Mouse (Mus musculus) lung, embryonic 15.5 days (tissue): Measurements from ENCODE around the gene Cdc42se2. TPM values are rescaled to one million over a fixed set of nuclear protein-coding genes. Genes with fewer than 3 reads are reported as not detected.

ENCODE experiments used
- ATAC-seq: fragments of 200-750 bp; cut with Nextera tagmentation; 2 replicates; pipeline ENCODE4 v1.8.0; 2017; ENCODE audit warnings: moderate number of reproducible peaks, borderline replicate concordance; ENCODE audit not compliant: low FRiP score, low TSS enrichment; ENCODE audit errors: extremely low read depth
- H3K27ac ChIP-seq: fragments of 300-500 bp; sonication (generic); 2 replicates; pipeline ENCODE4 v1.5.1; 2015; ENCODE audit warnings: moderate library complexity, mild to moderate bottlenecking, inconsistent platforms
- H3K27me3 ChIP-seq: fragments of 300-500 bp; sonication (generic); 2 replicates; pipeline ENCODE4 v1.6.1; 2015; ENCODE audit warnings: inconsistent platforms
- H3K36me3 ChIP-seq: fragments of 300-500 bp; sonication (generic); 2 replicates; pipeline ENCODE4 v1.6.1; 2015; ENCODE audit warnings: inconsistent platforms
- H3K4me1 ChIP-seq: fragments of 300-500 bp; sonication (generic); 2 replicates; pipeline ENCODE4 v1.6.1; 2015; ENCODE audit warnings: inconsistent platforms
- H3K4me2 ChIP-seq: fragments of 300-500 bp; sonication (generic); 2 replicates; pipeline ENCODE4 v1.6.1; 2015; ENCODE audit warnings: inconsistent platforms, mild to moderate bottlenecking, moderate library complexity
- H3K4me3 ChIP-seq: fragments of 300-500 bp; sonication (generic); 2 replicates; pipeline ENCODE4 v1.5.1; 2015; ENCODE audit warnings: mild to moderate bottlenecking, inconsistent platforms
- H3K9ac ChIP-seq: fragments of 300-500 bp; sonication (generic); 2 replicates; pipeline ENCODE4 v1.6.1; 2015; ENCODE audit warnings: inconsistent platforms
- H3K9me3 ChIP-seq: fragments of 300-500 bp; sonication (generic); 2 replicates; pipeline ENCODE4 v1.6.1; 2016; ENCODE audit warnings: inconsistent platforms
- WGBS: fragments of 180-500 bp; shearing (Covaris S2); methylation state at CpG from one replicate; pipeline ENCODE4 v1.1.7; 2015; 5-methylcytosine and 5-hydroxymethylcytosine counted together
- polyA plus RNA-seq: library from polyadenylated mRNA; unstranded; fragments of >200 nt; fragmentation: Nextera tagmentation; extraction: Ambion mirVana; gene quantifications from 2 replicates; pipeline ENCODE4 v1.2.1, GENCODE M21; 2015

Cdc42se2 gene
- polyA plus RNA-seq, 1 experiment from 2014 or later, result 74.8 TPM

DNA sequence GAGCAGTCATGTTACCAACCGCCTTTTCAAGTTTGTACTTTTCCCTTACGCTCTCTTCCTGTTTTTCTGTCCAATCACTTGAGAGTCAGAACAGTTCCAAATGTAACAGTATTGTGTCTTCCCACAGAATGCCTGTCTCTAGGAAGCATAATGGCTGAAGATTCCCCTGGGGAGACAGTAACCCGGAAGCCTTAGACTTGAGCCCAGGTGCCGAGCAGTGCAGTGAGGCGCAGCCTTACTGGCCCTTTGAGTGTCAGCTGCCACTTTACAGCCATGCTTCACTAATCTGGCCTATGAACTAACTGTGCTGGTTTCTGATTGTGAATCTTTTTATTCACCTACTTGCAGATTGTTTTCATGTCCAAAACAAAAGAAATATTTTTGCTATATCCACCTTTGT lies 89.9 kb downstream of the Cdc42se2 start:
- H3K9ac ChIP-seq, result no peak overlapping the region
- no peaks in the 10 kb centered on the region for H3K9me3 ChIP-seq
- no peak overlapping the region for H3K4me2 ChIP-seq
- no peaks in the 10 kb centered on the region for H3K27me3 ChIP-seq
- no peak overlapping the region for H3K27ac ChIP-seq
- no peak overlapping the region for H3K4me3 ChIP-seq
- 89% methylated on average over 5 of the region's 5 CpGs for WGBS
- no peak for ATAC-seq
- H3K36me3 ChIP-seq, result peaks cover 29% of the 10 kb centered on the region
- no peaks in the 10 kb centered on the region for H3K4me1 ChIP-seq

DNA sequence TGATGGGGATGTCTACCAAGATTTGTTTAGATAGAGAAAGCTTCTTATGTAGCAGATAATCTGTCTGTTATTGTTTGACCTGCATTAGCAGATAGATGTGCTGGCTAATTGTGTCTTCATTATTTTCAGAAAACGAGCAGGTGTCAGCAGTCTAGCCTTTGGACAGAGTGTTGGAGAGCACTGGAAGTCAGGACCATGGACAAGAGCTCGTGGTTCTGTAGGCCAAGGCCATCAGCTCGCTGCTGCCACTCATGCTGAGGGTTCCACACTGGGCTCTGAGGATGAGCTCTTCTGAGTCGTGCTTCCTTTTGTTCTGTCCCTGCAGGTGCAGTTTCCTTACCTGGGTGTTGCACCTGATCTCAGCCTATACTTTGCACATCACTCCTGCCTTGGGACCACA lies 91.5 kb downstream of the Cdc42se2 start:
- no peak overlapping the region for H3K9ac ChIP-seq
- H3K4me2 ChIP-seq, result no peak overlapping the region
- no peaks in the 10 kb centered on the region for H3K27me3 ChIP-seq
- no peak overlapping the region for H3K4me3 ChIP-seq
- H3K36me3 ChIP-seq, result peaks cover 39% of the 10 kb centered on the region
- H3K27ac ChIP-seq, result no peak overlapping the region
- H3K4me1 ChIP-seq, result no peaks in the 10 kb centered on the region
- no peaks in the 10 kb centered on the region for H3K9me3 ChIP-seq
- ATAC-seq, result no peak
- WGBS, result 58% methylated on average over 4 of the region's 4 CpGs

DNA sequence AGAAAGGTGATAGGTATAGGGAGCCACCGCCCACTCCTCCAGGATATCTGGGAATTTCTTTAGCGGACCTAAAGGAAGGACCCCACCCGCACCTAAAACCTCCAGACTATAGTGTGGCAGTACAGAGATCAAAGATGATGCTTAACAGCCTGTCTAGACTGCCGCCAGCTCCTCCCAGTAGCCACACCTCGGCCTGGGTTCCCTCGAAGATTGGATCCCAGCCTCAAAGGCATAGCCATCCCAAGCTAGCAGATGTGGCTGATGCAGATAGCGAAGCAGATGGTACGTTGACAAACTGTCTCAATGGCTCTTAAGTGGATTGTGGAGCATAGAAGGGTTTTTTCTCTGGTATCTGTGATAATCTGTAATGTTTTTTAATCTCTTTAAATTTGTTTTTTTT lies 93.2 kb downstream of the Cdc42se2 start:
- Histone ChIP-seq H3K4me2 (no peak overlapping the region), H3K36me3 (peaks cover 39% of the 10 kb centered on the region), H3K9ac (no peak overlapping the region), H3K4me1 (no peaks in the 10 kb centered on the region), H3K27me3 (no peaks in the 10 kb centered on the region), H3K27ac (no peak overlapping the region), H3K9me3 (no peaks in the 10 kb centered on the region), H3K4me3 (no peak overlapping the region)
- ATAC-seq, result no peak
- 76% methylated on average over 8 of the region's 8 CpGs for WGBS

DNA sequence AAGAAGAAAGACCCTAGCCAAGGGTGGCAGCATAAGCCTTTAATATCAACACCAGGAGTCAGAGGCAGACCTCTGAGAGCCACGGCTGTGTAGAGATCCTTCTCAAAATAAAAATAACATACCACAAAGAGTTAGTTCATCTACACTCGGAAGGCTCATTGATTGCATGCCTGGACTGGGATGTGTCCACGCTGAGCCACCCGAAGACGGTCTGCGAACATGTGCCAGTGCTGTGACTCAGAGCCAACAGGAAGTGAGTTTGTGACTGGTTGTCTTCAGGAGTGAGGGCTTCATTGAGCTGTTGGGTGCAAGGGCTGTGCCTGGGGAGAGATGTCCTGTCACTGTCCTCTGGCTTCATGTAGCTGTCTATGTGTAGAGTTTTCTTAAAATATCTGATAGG lies 93.8 kb downstream of the Cdc42se2 start:
- 85% methylated on average over 6 of the region's 6 CpGs for WGBS
- H3K36me3 ChIP-seq, result peaks cover 39% of the 10 kb centered on the region
- ATAC-seq, result no peak
- no peak overlapping the region for H3K4me2 ChIP-seq
- H3K9me3 ChIP-seq, result no peaks in the 10 kb centered on the region
- H3K27me3 ChIP-seq, result no peaks in the 10 kb centered on the region
- H3K27ac ChIP-seq, result no peak overlapping the region
- H3K4me1 ChIP-seq, result no peaks in the 10 kb centered on the region
- H3K4me3 ChIP-seq, result no peak overlapping the region
- no peak overlapping the region for H3K9ac ChIP-seq

DNA sequence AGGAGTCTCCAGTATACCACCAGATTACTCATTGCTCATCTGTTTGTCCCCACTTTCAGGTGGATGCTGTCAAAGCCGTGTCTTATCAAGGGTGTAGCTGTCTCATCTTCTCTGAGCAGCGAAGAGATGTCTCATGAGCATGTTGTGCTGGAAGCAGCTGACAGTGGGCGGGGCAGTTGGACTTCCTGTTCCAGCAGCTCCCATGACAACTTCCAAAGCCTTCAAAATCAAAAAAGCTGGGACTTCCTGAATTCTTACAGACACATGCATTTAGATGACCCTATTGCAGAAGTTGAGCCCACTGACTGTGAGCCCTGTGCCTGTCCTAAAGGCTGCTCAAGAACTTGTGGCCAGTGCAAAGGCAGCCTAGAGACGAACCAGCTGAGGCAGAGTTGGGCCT lies 96.3 kb downstream of the Cdc42se2 start:
- H3K4me1 ChIP-seq, result no peaks in the 10 kb centered on the region
- H3K9me3 ChIP-seq, result no peaks in the 10 kb centered on the region
- no peaks in the 10 kb centered on the region for H3K27me3 ChIP-seq
- ATAC-seq, result no peak
- H3K4me2 ChIP-seq, result no peak overlapping the region
- no peak overlapping the region for H3K9ac ChIP-seq
- 72% methylated on average over 4 of the region's 4 CpGs for WGBS
- peaks cover 28% of the 10 kb centered on the region for H3K36me3 ChIP-seq
- H3K27ac ChIP-seq, result no peak overlapping the region
- no peak overlapping the region for H3K4me3 ChIP-seq

DNA sequence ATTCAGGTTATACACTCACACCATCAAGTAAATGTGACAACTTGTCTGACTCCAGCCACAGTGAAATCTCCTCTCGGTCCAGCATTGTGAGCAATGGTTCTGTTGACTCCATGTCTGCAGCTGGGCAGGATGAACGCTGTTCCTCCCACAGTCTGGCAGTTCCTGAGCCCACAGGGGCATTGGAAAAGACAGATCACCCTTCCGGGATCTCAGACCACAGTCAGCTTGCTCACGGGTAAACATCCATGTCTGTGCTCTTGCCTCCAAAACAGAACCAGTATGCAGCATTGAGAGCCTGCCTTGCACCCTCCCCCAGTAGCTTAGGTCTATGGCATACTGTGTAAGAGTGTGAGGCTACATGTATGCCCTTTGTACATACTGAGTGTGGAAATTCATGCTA lies 97.3 kb downstream of the Cdc42se2 start:
- H3K4me2 ChIP-seq, result no peak overlapping the region
- WGBS, result 80% methylated on average over 4 of the region's 4 CpGs
- no peak overlapping the region for H3K9ac ChIP-seq
- no peak overlapping the region for H3K27ac ChIP-seq
- ATAC-seq, result no peak
- H3K4me1 ChIP-seq, result no peaks in the 10 kb centered on the region
- H3K27me3 ChIP-seq, result no peaks in the 10 kb centered on the region
- no peak overlapping the region for H3K4me3 ChIP-seq
- H3K9me3 ChIP-seq, result no peaks in the 10 kb centered on the region
- H3K36me3 ChIP-seq, result peaks cover 27% of the 10 kb centered on the region

DNA sequence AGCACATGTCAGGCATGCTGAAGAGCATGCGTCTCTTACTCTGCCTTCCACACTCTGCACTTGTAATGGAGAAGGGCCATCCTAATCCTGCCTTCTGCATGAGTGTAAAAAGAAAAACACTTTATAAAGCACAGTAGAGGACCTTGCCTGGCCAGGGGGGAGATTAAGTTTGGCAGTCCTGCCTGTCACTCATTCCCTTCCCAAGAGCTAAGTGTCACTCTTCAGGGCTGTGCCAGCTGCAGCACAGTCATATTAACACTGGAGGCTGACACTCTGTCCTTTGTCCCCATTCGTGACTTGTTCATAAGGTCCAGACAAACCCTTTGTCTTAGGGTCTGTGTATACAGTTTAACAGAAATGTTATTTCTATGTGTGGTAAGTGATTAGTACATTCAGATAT lies 102.6 kb downstream of the Cdc42se2 start:
- H3K27me3 ChIP-seq, result no peaks in the 10 kb centered on the region
- H3K4me1 ChIP-seq, result no peaks in the 10 kb centered on the region
- no peak overlapping the region for H3K27ac ChIP-seq
- H3K9ac ChIP-seq, result no peak overlapping the region
- H3K36me3 ChIP-seq, result peaks cover 29% of the 10 kb centered on the region
- H3K4me3 ChIP-seq, result no peak overlapping the region
- 82% methylated on average over 2 of the region's 2 CpGs for WGBS
- no peak overlapping the region for H3K4me2 ChIP-seq
- no peak for ATAC-seq
- no peaks in the 10 kb centered on the region for H3K9me3 ChIP-seq

DNA sequence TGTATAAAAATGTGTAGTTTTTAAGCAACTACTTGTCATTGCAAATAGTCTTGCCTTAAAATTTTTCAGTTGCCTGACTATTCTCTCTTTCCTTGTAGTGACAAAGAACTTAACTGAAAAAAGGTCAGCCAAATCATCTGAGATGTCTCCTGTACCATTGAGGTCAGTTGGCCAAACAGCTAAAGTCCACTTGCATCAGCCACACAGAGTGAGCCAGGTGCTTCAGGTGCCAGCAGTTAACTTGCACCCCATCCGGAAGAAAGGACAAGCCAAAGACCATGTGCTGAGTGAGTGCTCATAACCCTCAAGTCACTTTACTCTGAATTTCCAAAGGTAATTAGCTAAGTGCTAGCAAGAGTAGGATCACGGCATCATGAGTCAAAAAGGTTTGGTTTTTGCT lies 108.3 kb downstream of the Cdc42se2 start:
- Histone ChIP-seq H3K36me3 (peaks cover 31% of the 10 kb centered on the region), H3K4me2 (no peak overlapping the region), H3K27me3 (no peaks in the 10 kb centered on the region), H3K27ac (no peak overlapping the region), H3K4me3 (no peak overlapping the region), H3K9me3 (no peaks in the 10 kb centered on the region), H3K4me1 (no peaks in the 10 kb centered on the region), H3K9ac (no peak overlapping the region)
- ATAC-seq, result no peak
- WGBS, result 91% methylated on average over 2 of the region's 2 CpGs

DNA sequence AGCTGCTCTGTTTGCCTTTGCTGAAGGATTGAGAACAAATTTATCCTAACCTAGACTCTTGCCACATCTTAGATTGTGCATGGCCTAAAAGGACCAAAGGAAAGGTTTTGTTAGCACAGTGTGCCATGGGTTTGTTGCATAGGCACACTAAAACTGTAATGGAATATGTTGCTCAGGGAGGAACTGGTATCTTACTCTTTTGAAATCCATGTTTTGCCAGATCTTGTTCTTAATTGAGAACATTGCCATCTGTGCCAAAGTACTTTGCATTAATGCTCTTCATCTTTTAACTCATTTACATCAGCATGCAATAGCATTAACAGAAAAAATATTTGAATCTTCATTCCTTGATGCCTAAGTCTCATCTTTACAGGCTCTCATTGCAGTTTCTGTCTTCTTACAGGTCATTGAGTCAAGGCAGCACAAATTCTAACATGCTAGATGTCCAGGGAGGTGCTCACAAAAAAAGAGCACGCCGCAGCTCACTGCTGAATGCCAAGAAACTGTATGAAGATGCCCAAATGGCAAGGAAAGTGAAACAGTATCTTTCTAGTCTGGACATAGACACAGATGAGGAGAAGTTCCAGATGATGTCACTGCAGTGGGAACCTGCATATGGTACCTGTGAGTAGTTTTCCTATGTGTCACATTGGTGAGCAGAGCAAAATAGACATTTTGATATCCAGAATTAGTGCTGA lies 111.5 kb downstream of the Cdc42se2 start:
- H3K27me3 ChIP-seq, result no peaks in the 10 kb centered on the region
- no peaks in the 10 kb centered on the region for H3K4me1 ChIP-seq
- H3K27ac ChIP-seq, result no peak overlapping the region
- H3K36me3 ChIP-seq, result peaks cover 23% of the 10 kb centered on the region
- no peak overlapping the region for H3K4me2 ChIP-seq
- no peak overlapping the region for H3K9ac ChIP-seq
- H3K9me3 ChIP-seq, result no peaks in the 10 kb centered on the region
- ATAC-seq, result no peak
- 99% methylated on average over 2 of the region's 2 CpGs for WGBS
- no peak overlapping the region for H3K4me3 ChIP-seq

DNA sequence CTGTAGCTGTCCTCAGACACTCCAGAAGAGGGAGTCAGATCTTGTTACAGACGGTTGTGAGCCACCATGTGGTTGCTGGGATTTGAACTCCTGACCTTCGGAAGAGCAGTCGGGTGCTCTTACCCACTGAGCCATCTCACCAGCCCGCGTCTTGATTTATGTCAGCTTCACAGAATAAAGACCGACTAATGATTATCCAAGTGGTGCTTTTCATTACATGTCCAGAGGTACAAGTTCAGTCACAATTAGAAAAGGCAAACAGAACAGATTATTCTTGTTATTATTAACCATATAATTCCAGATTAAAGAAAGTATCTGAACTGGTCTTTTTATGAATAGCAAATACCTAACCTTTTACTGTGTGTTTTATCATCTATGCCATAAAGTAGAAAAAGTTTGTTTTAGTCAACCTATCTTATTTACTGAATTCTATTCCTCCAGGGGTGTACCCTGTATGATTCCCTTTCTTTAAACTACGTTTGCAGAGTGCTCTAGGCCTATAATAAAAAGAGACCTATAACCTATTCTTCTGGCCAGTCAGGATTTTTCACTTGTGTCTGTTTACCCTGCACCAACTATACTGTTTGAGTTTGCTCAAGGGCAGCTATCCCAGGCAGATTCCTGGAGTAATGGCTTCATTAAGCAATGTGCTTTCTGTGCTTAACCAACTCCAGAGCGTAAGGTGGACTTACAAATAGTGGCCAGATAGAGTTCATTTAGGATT lies 113.7 kb downstream of the Cdc42se2 start:
- ATAC-seq, result no peak
- H3K27me3 ChIP-seq, result no peaks in the 10 kb centered on the region
- no peak overlapping the region for H3K4me2 ChIP-seq
- no peak overlapping the region for H3K9ac ChIP-seq
- 55% methylated on average over 8 of the region's 8 CpGs for WGBS
- H3K36me3 ChIP-seq, result peaks cover 9% of the 10 kb centered on the region; the same call in 1 of the 2 replicates
- H3K4me3 ChIP-seq, result no peak overlapping the region
- H3K4me1 ChIP-seq, result no peaks in the 10 kb centered on the region
- no peak overlapping the region for H3K27ac ChIP-seq
- H3K9me3 ChIP-seq, result no peaks in the 10 kb centered on the region
